Mouse (Mus musculus) embryonic facial prominence, embryonic 14.5 days (tissue): Measurements from ENCODE around the gene Kcnq1. TPM values are rescaled to one million over a fixed set of nuclear protein-coding genes. Genes with fewer than 3 reads are reported as not detected.
A peak's percentile ranks its signal among the peaks of the same experiment; 100 is the strongest.

ENCODE experiments used
- ATAC-seq: fragments of 200-750 bp; cut with Nextera tagmentation; 2 replicates; pipeline ENCODE4 v1.8.0; 2017; ENCODE audit warnings: low read depth, moderate number of reproducible peaks, moderate TSS enrichment
- DNase-seq: peaks from one replicate; pipeline ENCODE4 v3.0.0-alpha.2; 2015; ENCODE audit warnings: low spot score
- H3K27ac ChIP-seq: fragments of 300-500 bp; sonication (generic); replicated peaks from 2 replicates; pipeline ENCODE4 v1.5.1; 2014; ENCODE audit warnings: low read depth, mild to moderate bottlenecking, low read length, moderate library complexity
- H3K27me3 ChIP-seq: fragments of 300-500 bp; sonication (generic); replicated peaks from 2 replicates; pipeline ENCODE4 v1.6.1; 2014; ENCODE audit warnings: low read length; ENCODE audit not compliant: control insufficient read depth, insufficient read depth
- H3K36me3 ChIP-seq: fragments of 300-500 bp; sonication (generic); 2 replicates; pipeline ENCODE4 v1.6.1; 2014; ENCODE audit warnings: low read length, mixed read lengths; ENCODE audit not compliant: control insufficient read depth, insufficient read depth
- H3K4me1 ChIP-seq: fragments of 300-500 bp; sonication (generic); 2 replicates; pipeline ENCODE4 v1.6.1; 2014; ENCODE audit warnings: antibody characterized with exemption, low read length; ENCODE audit not compliant: control insufficient read depth, insufficient read depth
- H3K4me2 ChIP-seq: fragments of 300-500 bp; sonication (generic); 2 replicates; pipeline ENCODE4 v1.6.1; 2014; ENCODE audit warnings: low read depth, mild to moderate bottlenecking, low read length, moderate library complexity, mixed read lengths
- H3K4me3 ChIP-seq: fragments of 300-500 bp; sonication (generic); 2 replicates; pipeline ENCODE4 v1.5.1; 2014; ENCODE audit warnings: low read depth, mild to moderate bottlenecking, low read length
- H3K9ac ChIP-seq: fragments of 300-500 bp; sonication (generic); 2 replicates; pipeline ENCODE4 v1.6.1; 2014; ENCODE audit warnings: low read depth, mild to moderate bottlenecking, low read length, moderate library complexity, mixed read lengths
- H3K9me3 ChIP-seq: fragments of 300-500 bp; sonication (generic); 2 replicates; pipeline ENCODE4 v1.6.1; 2016; ENCODE audit warnings: low read length; ENCODE audit not compliant: control insufficient read depth
- WGBS: fragments of 180-500 bp; shearing (Covaris S2); extraction: QIAGEN DNeasy Blood & Tissue Kit; methylation state at CpG from one replicate; pipeline ENCODE4 v1.1.7; 2014; 5-methylcytosine and 5-hydroxymethylcytosine counted together
- polyA plus RNA-seq: library from polyadenylated mRNA; unstranded; fragments of >200 nt; fragmentation: Nextera tagmentation; extraction: Ambion mirVana; gene quantifications from 2 replicates; pipeline ENCODE4 v1.2.1, GENCODE M21; 2014

Gene Kcnq1
- polyA plus RNA-seq, 1 experiment from 2014 or later: 1.9 TPM

- H3K4me1 ChIP-seq: peaks cover 5% of the 10 kb centered on the region
- H3K27ac ChIP-seq: no peak overlapping the region
- H3K9me3 ChIP-seq: no peaks in the 10 kb centered on the region
- no peaks in the 10 kb centered on the region for H3K27me3 ChIP-seq
- H3K9ac ChIP-seq: no peak overlapping the region
- no peak overlapping the region for H3K4me3 ChIP-seq
- DNase-seq (no peak), ATAC-seq (no peak)
- no peak overlapping the region for H3K4me2 ChIP-seq
- H3K36me3 ChIP-seq: peaks cover 17% of the 10 kb centered on the region; the same call in 1 of the 2 replicates
- WGBS: 72% methylated on average over 5 of the region's 5 CpGs
These were observed 30.8 kb upstream of the Kcnq1 start for GRCm38 (mm10) chr7:143075394-143075793.

- DNase-seq: no peak
- Histone ChIP-seq H3K4me2 (no peak overlapping the region), H3K27me3 (no peaks in the 10 kb centered on the region), H3K9me3 (no peaks in the 10 kb centered on the region), H3K27ac (no peak overlapping the region), H3K36me3 (peaks cover 16% of the 10 kb centered on the region; the same call in 1 of the 2 replicates), H3K4me3 (no peak overlapping the region), H3K9ac (no peak overlapping the region), H3K4me1 (no peaks in the 10 kb centered on the region)
- ATAC-seq: no peak
- 79% methylated on average over 2 of the region's 2 CpGs for WGBS
These were observed 28.8 kb upstream of the Kcnq1 start for GRCm38 (mm10) chr7:143077351-143077750.

GRCm38 (mm10) chr7:143082024-143082423 is 24.1 kb upstream of the Kcnq1 start:
- ATAC-seq: no peak
- WGBS: 58% methylated on average over 5 of the region's 6 CpGs

GRCm38 (mm10) chr7:143083708-143084107 is 22.5 kb upstream of the Kcnq1 start:
- no peak for DNase-seq
- ATAC-seq: no peak
- Histone ChIP-seq H3K4me1 (peaks cover 16% of the 10 kb centered on the region; the same call in 1 of the 2 replicates), H3K36me3 (peaks cover 20% of the 10 kb centered on the region; the same call in 1 of the 2 replicates), H3K27ac (no peak overlapping the region), H3K4me2 (no peak overlapping the region), H3K27me3 (no peaks in the 10 kb centered on the region), H3K4me3 (no peak overlapping the region), H3K9me3 (no peaks in the 10 kb centered on the region), H3K9ac (no peak overlapping the region)
- WGBS: 89% methylated on average over 2 of the region's 2 CpGs

More at GRCm38 (mm10) chr7:143082024-143082423, 24.1 kb upstream of the Kcnq1 start:
- no peak overlapping the region for H3K9ac ChIP-seq
- H3K4me2 ChIP-seq: no peak overlapping the region
- DNase-seq: no peak
- no peaks in the 10 kb centered on the region for H3K9me3 ChIP-seq
- no peak overlapping the region for H3K4me3 ChIP-seq
- no peak overlapping the region for H3K27ac ChIP-seq
- H3K4me1 ChIP-seq: peaks cover 10% of the 10 kb centered on the region; the same call in 1 of the 2 replicates
- H3K27me3 ChIP-seq: no peaks in the 10 kb centered on the region
- peaks cover 20% of the 10 kb centered on the region; the same call in 1 of the 2 replicates for H3K36me3 ChIP-seq

GRCm38 (mm10) chr7:143086366-143086765 is 19.8 kb upstream of the Kcnq1 start:
- Histone ChIP-seq H3K9me3 (no peaks in the 10 kb centered on the region), H3K4me3 (peak overlapping the region; percentile 29), H3K36me3 (peaks cover 14% of the 10 kb centered on the region; the same call in 1 of the 2 replicates), H3K27me3 (no peaks in the 10 kb centered on the region), H3K9ac (peak overlapping the region; percentile 57), H3K4me1 (peaks cover 16% of the 10 kb centered on the region; the same call in 1 of the 2 replicates), H3K4me2 (peak overlapping the region; percentile 52), H3K27ac (peak overlapping the region; percentile 86)
- DNase-seq (peak; percentile 35), ATAC-seq (0 out of 2 replicates have a peak, but pooled peaks have one; percentile 8)
- WGBS: 50% methylated on average over 2 of the region's 2 CpGs

GRCm38 (mm10) chr7:143087070-143087579 is 19.0 kb upstream of the Kcnq1 start:
- H3K36me3 ChIP-seq: 0 out of 2 replicates have a peak, but pooled peaks cover 6% of the 10 kb centered on the region
- peak; percentile 97 for ATAC-seq
- DNase-seq: peak; percentile 97
- peak overlapping the region; percentile 57 for H3K9ac ChIP-seq
- H3K4me1 ChIP-seq: peaks cover 16% of the 10 kb centered on the region; the same call in 1 of the 2 replicates
- WGBS: 32% methylated on average over 4 of the region's 4 CpGs
- no peaks in the 10 kb centered on the region for H3K9me3 ChIP-seq
- H3K27ac ChIP-seq: peak overlapping the region; percentile 86
- peak overlapping the region; percentile 52 for H3K4me2 ChIP-seq
- H3K27me3 ChIP-seq: no peaks in the 10 kb centered on the region
- peak overlapping the region; percentile 29 for H3K4me3 ChIP-seq

GRCm38 (mm10) chr7:143093847-143094246 is 12.3 kb upstream of the Kcnq1 start:
- WGBS: 78% methylated on average over 3 of the region's 3 CpGs
- H3K4me3 ChIP-seq: no peak overlapping the region
- no peaks in the 10 kb centered on the region for H3K27me3 ChIP-seq
- no peaks in the 10 kb centered on the region for H3K9me3 ChIP-seq
- no peak overlapping the region for H3K9ac ChIP-seq
- H3K4me1 ChIP-seq: no peaks in the 10 kb centered on the region
- H3K4me2 ChIP-seq: no peak overlapping the region
- no peak for ATAC-seq
- no peak for DNase-seq
- no peak overlapping the region for H3K27ac ChIP-seq
- H3K36me3 ChIP-seq: no peaks in the 10 kb centered on the region

GRCm38 (mm10) chr7:143094592-143095553 is 11.3 kb upstream of the Kcnq1 start, which contains the start of gene Trpm5:
Gene Trpm5, minus strand, starts transcription at chr7:143094642.
- peak; percentile 84; the same call in 1 of the 2 replicates for ATAC-seq
- 32% methylated on average over 10 of the region's 10 CpGs for WGBS
- H3K9ac ChIP-seq: no peak within 1 kb of the TSS

More at GRCm38 (mm10) chr7:143094592-143095553, 11.3 kb upstream of the Kcnq1 start, which contains the start of gene Trpm5:
- no peaks in the 10 kb centered on the region for H3K4me1 ChIP-seq
- H3K36me3 ChIP-seq: no peaks in the 10 kb centered on the region
- no peak within 1 kb of the TSS for H3K4me2 ChIP-seq
- H3K4me3 ChIP-seq: no peak within 1 kb of the TSS
- no peaks in the 10 kb centered on the region for H3K27me3 ChIP-seq
- DNase-seq: peak; percentile 46
- no peak within 1 kb of the TSS for H3K27ac ChIP-seq
- H3K9me3 ChIP-seq: no peaks in the 10 kb centered on the region
